Mouse (Mus musculus) megakaryocyte, embryonic 14.5 days (primary cell): ENCODE results near the gene Zfp936. TPM values are rescaled to one million over a fixed set of nuclear protein-coding genes. Genes with fewer than 3 reads are reported as not detected.
"Not testable (repeated sequence)": the region's sequence is repeated elsewhere in the genome, so short reads cannot be mapped to it uniquely, and the experiment has no call there.

Experiments used
- H3K27me3 ChIP-seq: replicated peaks from 2 replicates; pipeline ENCODE3; 2012; ENCODE audit warnings: inconsistent platforms
- H3K36me3 ChIP-seq: replicated peaks from 2 replicates; pipeline ENCODE3; 2012; ENCODE audit warnings: low read length, inconsistent platforms, mixed read lengths
- H3K4me1 ChIP-seq: 2 replicates; pipeline ENCODE4 v1.6.1; 2012; ENCODE audit warnings: inconsistent platforms
- H3K4me3 ChIP-seq: replicated peaks from 2 replicates; pipeline ENCODE3; 2012; ENCODE audit warnings: moderate library complexity, mild to moderate bottlenecking, inconsistent platforms
- H3K9me3 ChIP-seq: 2 replicates; pipeline ENCODE4 v1.6.1; 2012; ENCODE audit warnings: inconsistent platforms
- FLI1 ChIP-seq: IDR thresholded peaks from 2 replicates; pipeline ENCODE4 v1.6.1; 2012; ENCODE audit warnings: low read length, inconsistent platforms, mixed read lengths
- GATA1 ChIP-seq: IDR thresholded peaks from 3 replicates; pipeline ENCODE4 v1.6.1; 2012; ENCODE audit warnings: mixed read lengths, low read length, inconsistent platforms, borderline replicate concordance
- polyA plus RNA-seq: library from polyadenylated mRNA; stranded (reverse); fragments of >175 nt; gene quantifications from 2 replicates; pipeline ENCODE4 v1.2.3, GENCODE M21; 2012; ENCODE audit warnings: low replicate concordance; ENCODE audit not compliant: insufficient read depth

Zfp936 gene
- polyA plus RNA-seq = not detected in 2 replicates

GRCm38 (mm10) chr7:43113929-43114328 lies at the start of gene Zfp936:
TSS of gene Zfp936 (plus strand) at chr7:43114229.
- H3K36me3 ChIP-seq, H3K4me3 ChIP-seq: not testable (repeated sequence)
- peaks cover 26% of the 10 kb centered on the region for H3K9me3 ChIP-seq

DNA sequence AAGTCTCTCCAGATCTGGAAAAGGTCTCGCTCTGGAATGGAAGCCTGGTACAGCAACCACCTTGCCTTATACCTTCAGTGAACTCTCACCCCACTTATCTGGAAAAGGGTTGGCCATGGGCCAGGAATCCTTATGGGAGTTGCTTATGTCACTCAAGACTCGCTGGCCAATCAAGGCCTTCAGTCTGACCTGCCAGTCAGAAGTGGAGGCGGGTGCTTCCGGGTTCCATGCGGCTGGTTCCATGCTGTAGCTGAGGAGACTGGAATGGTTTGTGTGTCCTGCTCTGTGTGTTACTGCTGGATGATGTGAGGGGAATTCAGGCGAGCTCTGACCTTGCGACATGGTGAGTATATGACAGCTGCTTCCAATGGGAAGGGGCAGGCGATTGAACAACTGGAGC lies 36.2 kb upstream of the Zfp936 start:
- H3K4me1 ChIP-seq = no peaks in the 10 kb centered on the region
- no peaks in the 10 kb centered on the region for H3K27me3 ChIP-seq
- H3K9me3 ChIP-seq = peaks cover 12% of the 10 kb centered on the region
- TF ChIP-seq FLI1 (no peak), GATA1 (no peak)
- no peaks in the 10 kb centered on the region for H3K36me3 ChIP-seq
- no peak overlapping the region for H3K4me3 ChIP-seq

More at GRCm38 (mm10) chr7:43113929-43114328, at the start of gene Zfp936:
- H3K4me1 ChIP-seq, H3K27me3 ChIP-seq: not testable (repeated sequence)

- H3K36me3 ChIP-seq, H3K27me3 ChIP-seq, H3K4me1 ChIP-seq, H3K4me3 ChIP-seq: not testable (repeated sequence)
- peaks cover 32% of the 10 kb centered on the region for H3K9me3 ChIP-seq
These were observed 14.7 kb downstream of the Zfp936 start for GRCm38 (mm10) chr7:43128691-43129090.

DNA sequence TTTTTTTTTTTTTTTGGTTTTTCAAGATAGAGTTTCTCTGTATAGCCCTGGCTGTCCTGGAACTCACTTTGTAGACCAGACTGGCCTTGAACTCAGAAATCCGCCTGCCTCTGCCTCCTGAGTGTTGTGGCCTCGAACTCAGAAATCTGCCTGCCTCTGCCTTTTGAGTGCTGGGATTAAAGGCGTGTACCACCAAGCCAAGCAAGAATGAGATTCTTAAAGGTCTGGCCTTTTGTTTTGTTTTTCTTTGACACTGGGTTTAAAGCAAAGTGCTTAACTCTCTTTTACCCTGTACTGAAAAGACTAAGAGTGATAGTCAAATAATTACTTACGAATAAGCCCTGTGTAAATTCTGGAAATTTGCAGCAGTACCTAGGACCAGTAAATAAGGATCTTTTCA lies 50.1 kb downstream of the Zfp936 start:
- H3K36me3 ChIP-seq, H3K27me3 ChIP-seq, H3K4me1 ChIP-seq, H3K4me3 ChIP-seq: not testable (repeated sequence)
- H3K9me3 ChIP-seq = peaks cover 40% of the 10 kb centered on the region

DNA sequence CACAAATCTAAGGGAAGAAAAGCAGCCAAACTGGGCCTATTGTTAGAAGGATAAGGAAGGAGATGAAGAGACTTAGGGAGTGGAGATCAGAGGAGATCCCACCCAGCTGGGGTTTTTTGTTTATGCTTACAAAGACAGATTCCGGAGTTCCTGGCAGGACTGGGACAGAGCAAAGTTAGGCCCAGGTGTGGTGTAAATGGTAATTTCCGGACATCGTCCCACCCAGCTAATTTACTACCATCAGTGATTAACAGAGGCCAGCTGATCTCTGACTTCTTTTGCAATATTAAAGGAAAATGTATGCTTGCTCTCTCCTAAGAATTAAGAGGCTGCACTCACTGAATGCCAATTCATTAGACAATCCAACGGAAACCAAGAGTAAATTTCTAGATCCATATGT lies 53.1 kb downstream of the Zfp936 start:
- peaks cover 38% of the 10 kb centered on the region for H3K9me3 ChIP-seq
- H3K4me1 ChIP-seq, H3K36me3 ChIP-seq, H3K27me3 ChIP-seq, H3K4me3 ChIP-seq: not testable (repeated sequence)

DNA sequence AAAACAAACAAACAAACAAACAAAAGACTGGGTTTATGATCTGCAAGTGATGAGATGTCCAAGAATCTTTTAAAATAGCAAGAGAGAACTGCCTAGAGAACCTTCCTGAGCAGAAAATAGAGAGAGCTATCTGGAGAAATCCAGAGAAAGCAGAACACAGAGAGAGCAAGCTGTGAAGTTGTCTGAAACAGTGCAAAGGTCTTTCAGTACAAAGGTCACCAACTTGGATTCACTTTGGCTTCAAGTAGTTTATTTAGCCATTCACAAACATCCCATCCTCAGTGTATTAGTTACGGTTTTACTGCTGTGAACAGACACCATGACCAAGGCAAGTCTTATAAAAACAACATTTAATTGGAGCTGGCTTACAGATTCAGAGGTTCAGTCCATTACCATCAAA lies 53.8 kb downstream of the Zfp936 start:
- H3K36me3 ChIP-seq, H3K4me1 ChIP-seq, H3K4me3 ChIP-seq, H3K27me3 ChIP-seq: not testable (repeated sequence)
- peaks cover 37% of the 10 kb centered on the region for H3K9me3 ChIP-seq

- peaks cover 36% of the 10 kb centered on the region for H3K9me3 ChIP-seq
- H3K27me3 ChIP-seq, H3K36me3 ChIP-seq: not testable (repeated sequence)
These were observed 54.2 kb downstream of the Zfp936 start for GRCm38 (mm10) chr7:43168212-43168611.

GRCm38 (mm10) chr7:43177003-43177702 lies 63.1 kb downstream of the Zfp936 start:
- H3K36me3 ChIP-seq = no peaks in the 10 kb centered on the region

More at GRCm38 (mm10) chr7:43168212-43168611, 54.2 kb downstream of the Zfp936 start:
- not testable (repeated sequence) for H3K4me3 ChIP-seq, H3K4me1 ChIP-seq

GRCm38 (mm10) chr7:43213781-43214180 lies 99.8 kb downstream of the Zfp936 start:
- H3K27me3 ChIP-seq, H3K36me3 ChIP-seq, H3K4me1 ChIP-seq, H3K4me3 ChIP-seq, H3K9me3 ChIP-seq: not testable (repeated sequence)

More at GRCm38 (mm10) chr7:43177003-43177702, 63.1 kb downstream of the Zfp936 start:
- no peak overlapping the region for H3K4me3 ChIP-seq
- peaks cover 43% of the 10 kb centered on the region for H3K9me3 ChIP-seq
- H3K4me1 ChIP-seq = no peaks in the 10 kb centered on the region
- H3K27me3 ChIP-seq = no peaks in the 10 kb centered on the region
- TF ChIP-seq GATA1 (no peak), FLI1 (no peak)

Other genes with a start within 250 kb of the Zfp936 start
- not detected in 2 replicates for gene Gm2381, start 247.0 kb upstream of the Zfp936 start, polyA plus RNA-seq
- not detected in 2 replicates for gene Vmn2r63, start 180.4 kb upstream of the Zfp936 start, polyA plus RNA-seq
- not detected in 2 replicates for gene Gm9268, start 95.5 kb upstream of the Zfp936 start, polyA plus RNA-seq
- 3.7 TPM in 1 of 2 replicates, not detected in the other for gene Zfp715, start 199.1 kb downstream of the Zfp936 start, polyA plus RNA-seq
- gene Siglecf, start 237.1 kb downstream of the Zfp936 start, polyA plus RNA-seq = 1.5 and 2.7 TPM in 2 replicates